Mouse (Mus musculus) forebrain, embryonic 15.5 days (tissue): ENCODE data around the gene Asf1b. TPM values are rescaled to one million over a fixed set of nuclear protein-coding genes. Genes with fewer than 3 reads are reported as not detected.
A peak's percentile ranks its signal among the peaks of the same experiment; 100 is the strongest.

Experiments
- ATAC-seq: fragments of 200-750 bp; cut with Nextera tagmentation; replicated peaks from 2 replicates; pipeline ENCODE4 v1.8.0; 2017; ENCODE audit warnings: mild to moderate bottlenecking, moderate TSS enrichment, moderate library complexity
- H3K27ac ChIP-seq: fragments of 300-500 bp; sonication (generic); replicated peaks from 2 replicates; pipeline ENCODE4 v1.5.1; 2015; ENCODE audit warnings: mild to moderate bottlenecking, inconsistent platforms
- H3K27me3 ChIP-seq: fragments of 300-500 bp; sonication (generic); 2 replicates; pipeline ENCODE4 v1.6.1; 2015; ENCODE audit warnings: inconsistent platforms
- H3K36me3 ChIP-seq: fragments of 300-500 bp; sonication (generic); 2 replicates; pipeline ENCODE4 v1.6.1; 2015; ENCODE audit warnings: mild to moderate bottlenecking, inconsistent platforms
- H3K4me1 ChIP-seq: fragments of 300-500 bp; sonication (generic); 2 replicates; pipeline ENCODE4 v1.6.1; 2015; ENCODE audit warnings: inconsistent platforms
- H3K4me2 ChIP-seq: fragments of 300-500 bp; sonication (generic); replicated peaks from 2 replicates; pipeline ENCODE4 v1.6.1; 2015; ENCODE audit warnings: mild to moderate bottlenecking, inconsistent platforms
- H3K4me3 ChIP-seq: fragments of 300-500 bp; sonication (generic); 2 replicates; pipeline ENCODE4 v1.5.1; 2015; ENCODE audit warnings: mild to moderate bottlenecking, inconsistent platforms
- H3K9ac ChIP-seq: fragments of 300-500 bp; sonication (generic); replicated peaks from 2 replicates; pipeline ENCODE4 v1.6.1; 2015; ENCODE audit warnings: mild to moderate bottlenecking, inconsistent platforms
- H3K9me3 ChIP-seq: fragments of 300-500 bp; sonication (generic); 2 replicates; pipeline ENCODE4 v1.6.1; 2016; ENCODE audit warnings: inconsistent platforms
- WGBS: fragments of 180-500 bp; shearing (Covaris S2); methylation state at CpG from one replicate; pipeline ENCODE4 v1.1.7; 2015; ENCODE audit warnings: mixed read lengths; 5-methylcytosine and 5-hydroxymethylcytosine counted together
- microRNA counts: library from miRNA; unstranded; fragments of <30 nt; microRNA quantifications from one replicate; lab custom pipeline; 2016
- microRNA-seq: library from miRNA; unstranded; fragments of <30 nt; microRNA quantifications from one replicate; pipeline ENCODE4, GENCODE M21; 2016
- polyA plus RNA-seq: library from polyadenylated mRNA; unstranded; fragments of >200 nt; fragmentation: Nextera tagmentation; extraction: Ambion mirVana; gene quantifications from 2 replicates; pipeline ENCODE4 v1.2.1, GENCODE M21; 2015

Asf1b gene
- polyA plus RNA-seq, 1 experiment from 2014 or later = 20.7 TPM

GRCm38 (mm10) chr8:84011705-84012498 lies 56.6 kb downstream of the Asf1b start, which contains the start of gene 2210011C24Rik:
TSS of gene 2210011C24Rik (minus strand) at chr8:84012171.
- Histone ChIP-seq H3K36me3 (no peaks in the 10 kb centered on the region), H3K27ac (no peak within 1 kb of the TSS), H3K4me1 (peaks cover 23% of the 10 kb centered on the region), H3K9me3 (no peaks in the 10 kb centered on the region), H3K27me3 (peaks cover 41% of the 10 kb centered on the region), H3K4me3 (peak within 1 kb of the TSS; percentile 48), H3K9ac (peak within 1 kb of the TSS; percentile 46), H3K4me2 (peak within 1 kb of the TSS; percentile 92)
- WGBS = 1% methylated on average over 45 of the region's 45 CpGs
- ATAC-seq = peak; percentile 30; the same call in 1 of the 2 replicates

DNA sequence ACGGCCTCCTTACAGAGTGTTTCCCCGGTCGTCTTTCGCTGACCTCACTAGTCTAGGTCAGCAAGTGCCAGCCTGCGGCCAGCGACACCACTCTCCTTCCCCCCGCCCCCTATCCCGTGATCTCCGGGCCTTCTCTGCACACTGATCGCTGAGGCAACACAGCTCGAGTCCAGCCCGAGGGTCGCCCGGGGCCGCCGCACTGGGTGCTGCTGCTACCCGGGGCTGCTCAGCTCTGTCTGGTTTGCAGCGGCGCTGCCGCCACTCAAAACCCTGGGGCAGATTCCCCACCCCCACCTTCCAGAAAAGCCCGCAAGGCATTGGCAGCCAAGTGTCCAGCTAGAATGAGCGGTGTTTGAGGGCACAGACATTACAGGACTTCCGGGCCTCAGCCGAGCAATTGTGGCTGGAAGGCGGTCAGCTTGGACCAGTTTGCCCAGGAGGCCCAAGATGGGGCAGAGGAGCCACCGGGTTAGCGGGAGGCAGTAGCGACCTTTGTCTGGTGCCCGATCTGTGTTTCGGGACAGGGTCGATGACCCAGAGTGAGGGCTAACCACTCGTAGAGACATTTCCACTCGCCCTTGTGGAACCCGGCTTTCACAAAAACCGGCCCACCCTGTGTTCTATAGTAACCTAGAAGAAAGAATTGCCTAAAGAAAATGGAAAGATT lies 57.3 kb downstream of the Asf1b start:
- WGBS = 4% methylated on average over 34 of the region's 35 CpGs
- Histone ChIP-seq H3K27me3 (peaks cover 43% of the 10 kb centered on the region), H3K36me3 (no peaks in the 10 kb centered on the region), H3K9me3 (no peaks in the 10 kb centered on the region), H3K9ac (no peak overlapping the region), H3K4me2 (peak overlapping the region; percentile 92), H3K27ac (no peak overlapping the region), H3K4me1 (peaks cover 23% of the 10 kb centered on the region), H3K4me3 (peak overlapping the region; percentile 48)
- no peak for ATAC-seq

GRCm38 (mm10) chr8:84015833-84016232 lies 60.5 kb downstream of the Asf1b start:
- peaks cover 37% of the 10 kb centered on the region for H3K27me3 ChIP-seq
- no peak overlapping the region for H3K4me2 ChIP-seq
- 95% methylated on average over 5 of the region's 5 CpGs for WGBS
- no peak overlapping the region for H3K9ac ChIP-seq
- no peak overlapping the region for H3K27ac ChIP-seq
- no peak overlapping the region for H3K4me3 ChIP-seq
- H3K4me1 ChIP-seq = peaks cover 18% of the 10 kb centered on the region
- no peaks in the 10 kb centered on the region for H3K9me3 ChIP-seq
- H3K36me3 ChIP-seq = no peaks in the 10 kb centered on the region
- ATAC-seq = no peak

GRCm38 (mm10) chr8:84019738-84020137 lies 64.4 kb downstream of the Asf1b start:
- Histone ChIP-seq H3K4me3 (no peak overlapping the region), H3K27me3 (peaks cover 6% of the 10 kb centered on the region), H3K9ac (no peak overlapping the region), H3K4me2 (no peak overlapping the region), H3K27ac (no peak overlapping the region), H3K9me3 (no peaks in the 10 kb centered on the region), H3K36me3 (no peaks in the 10 kb centered on the region), H3K4me1 (no peaks in the 10 kb centered on the region)
- 89% methylated on average over 9 of the region's 9 CpGs for WGBS
- ATAC-seq = no peak

MicroRNA genes within 50 kb of the gene (microRNA counts, 519-probe panel; counts per million panel counts)
- not detected for microRNA mmu-miR-1199 (lab: Ali Mortazavi, UCI)

Small RNA genes lying within 50 kb of the gene (microRNA-seq; reads per million reads assigned to microRNA genes)
- gene Gm44330 (not detected), gene Gm44450 (not detected), gene Mir1199 (not detected), gene Mir8111 (1.5 reads per million)

Other genes with a start within 250 kb of the Asf1b start
- gene Ddx39, start 240.3 kb upstream of the Asf1b start, polyA plus RNA-seq = 121 and 124 TPM in 2 replicates
- 8.7 and 8.8 TPM in 2 replicates for gene Adgre5, start 214.2 kb upstream of the Asf1b start, polyA plus RNA-seq
- gene Adgrl1, start 55.4 kb upstream of the Asf1b start, polyA plus RNA-seq = 56.2 and 57.0 TPM in 2 replicates
- gene Gm10644, start 302 bp upstream of the Asf1b start, polyA plus RNA-seq = 0.74 and 0.95 TPM in 2 replicates
- 169 and 178 TPM in 2 replicates for gene Prkaca, start 17.5 kb downstream of the Asf1b start, polyA plus RNA-seq
- 8.5 and 9.5 TPM in 2 replicates for gene Samd1, start 42.2 kb downstream of the Asf1b start, polyA plus RNA-seq
- gene 1700067K01Rik, start 46.0 kb downstream of the Asf1b start, polyA plus RNA-seq = 1.4 TPM in 2 replicates
- not detected in 2 replicates for gene 2210011C24Rik, start 56.7 kb downstream of the Asf1b start, polyA plus RNA-seq
- 0.94 and 2.6 TPM in 2 replicates for gene Palm3, start 66.0 kb downstream of the Asf1b start, polyA plus RNA-seq
- 0.41 and 0.68 TPM in 2 replicates for gene Il27ra, start 87.1 kb downstream of the Asf1b start, polyA plus RNA-seq
- not detected in 2 replicates for gene Rln3, start 89.5 kb downstream of the Asf1b start, polyA plus RNA-seq
- gene Gm10643, start 109.6 kb downstream of the Asf1b start, polyA plus RNA-seq = 1.2 and 1.3 TPM in 2 replicates
- gene Rfx1, start 111.3 kb downstream of the Asf1b start, polyA plus RNA-seq = 9.1 and 9.5 TPM in 2 replicates
- gene Dcaf15, start 149.3 kb downstream of the Asf1b start, polyA plus RNA-seq = 17.8 and 19.3 TPM in 2 replicates
- gene Podnl1, start 170.5 kb downstream of the Asf1b start, polyA plus RNA-seq = 0.32 TPM in 2 replicates
- gene Cc2d1a, start 192.4 kb downstream of the Asf1b start, polyA plus RNA-seq = 32.4 and 34.8 TPM in 2 replicates
- 2.4 and 2.7 TPM in 2 replicates for gene 4930432K21Rik, start 192.5 kb downstream of the Asf1b start, polyA plus RNA-seq
- 6.2 and 7.1 TPM in 2 replicates for gene Nanos3, start 229.7 kb downstream of the Asf1b start, polyA plus RNA-seq